Mouse (Mus musculus) MEL (cell line): ENCODE results near the gene Ap4s1.

Experiments
- CHD2 ChIP-seq: IDR thresholded peaks from 2 replicates; pipeline ENCODE4 v1.6.1; 2011; ENCODE audit warnings: low read length, improper control_type of control experiment
- EP300 ChIP-seq, 2 experiments: IDR thresholded peaks; 2 replicates each; pipeline ENCODE4 v1.6.1; 2011; ENCODE audit warnings: improper control_type of control experiment in 2 of 2, low read length in 2 of 2, low read depth in 1 of 2, mild to moderate bottlenecking in 1 of 2
- KAT2A ChIP-seq: conservative IDR thresholded peaks from 2 replicates; pipeline ENCODE4 v1.6.1; 2012; ENCODE audit warnings: low read depth, low read length, improper control_type of control experiment, inconsistent platforms
- MAZ ChIP-seq: IDR thresholded peaks from 2 replicates; pipeline ENCODE4 v1.6.1; 2012; ENCODE audit warnings: low read depth, mild to moderate bottlenecking, inconsistent platforms, low read length, improper control_type of control experiment
- MEF2A ChIP-seq: IDR thresholded peaks from 2 replicates; pipeline ENCODE4 v1.6.1; 2014; ENCODE audit warnings: low read depth, mild to moderate bottlenecking, inconsistent platforms, low read length, improper control_type of control experiment; ENCODE audit not compliant: poor library complexity, insufficient replicate concordance, severe bottlenecking; ENCODE audit errors: extremely low read depth
- TAL1 ChIP-seq: IDR thresholded peaks from 2 replicates; pipeline ENCODE4 v1.6.1; 2012; ENCODE audit warnings: mild to moderate bottlenecking, inconsistent platforms, low read length, moderate library complexity, mixed read lengths
- TBP ChIP-seq: IDR thresholded peaks from 2 replicates; pipeline ENCODE4 v1.8.0; 2011; ENCODE audit warnings: low read depth, low read length, improper control_type of control experiment
- TCF12 ChIP-seq: IDR thresholded peaks from 2 replicates; pipeline ENCODE4 v1.6.1; 2014; ENCODE audit warnings: low read depth, mild to moderate bottlenecking, inconsistent platforms, low read length, improper control_type of control experiment, moderate library complexity
- USF1 ChIP-seq: IDR thresholded peaks from 2 replicates; pipeline ENCODE4 v1.6.1; 2014; ENCODE audit warnings: low read depth, mild to moderate bottlenecking, inconsistent platforms, low read length, improper control_type of control experiment, moderate library complexity

DNA sequence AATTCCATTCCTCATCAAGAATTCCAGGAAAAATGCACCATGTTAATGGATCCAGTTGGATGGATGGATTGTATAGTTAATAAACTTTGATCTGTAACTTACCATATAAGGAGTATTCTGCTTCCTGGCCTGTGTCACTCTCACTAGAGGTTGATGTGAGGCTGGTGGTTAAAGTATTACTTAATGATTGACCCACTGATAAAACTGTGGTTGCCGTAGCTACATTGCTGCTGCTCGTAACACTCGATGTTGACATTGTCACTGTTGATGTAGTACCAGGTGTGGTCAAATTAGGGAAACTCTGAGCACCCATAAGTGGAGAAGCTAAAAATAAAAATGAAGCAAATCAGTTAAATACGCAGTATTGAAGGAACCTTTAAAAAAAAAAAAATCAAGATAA is 76.6 kb downstream of the Ap4s1 start:
- no peak for TF ChIP-seq TCF12
- TF ChIP-seq EP300 (IDR thresholded peaks at IDR 0.05; ENCODE audit: low read depth in 1 of 2, low read length in 2 of 2) = no peak
- no peak for TF ChIP-seq MEF2A
- TF ChIP-seq TAL1 = no peak
- no peak for TF ChIP-seq USF1
- TF ChIP-seq TBP = no peak
- no peak for TF ChIP-seq CHD2
- no peak for TF ChIP-seq KAT2A
- TF ChIP-seq MAZ = no peak
